Mouse (Mus musculus): Measurements from ENCODE around the gene Fcgr2b. TPM values are rescaled to one million over a fixed set of nuclear protein-coding genes. Genes with fewer than 3 reads are reported as not detected.
"Not testable (repeated sequence)": the region's sequence is repeated elsewhere in the genome, so short reads cannot be mapped to it uniquely, and the experiment has no call there.

The Fcgr2b gene
- polyA plus RNA-seq, 1 experiment = not detected

DNA sequence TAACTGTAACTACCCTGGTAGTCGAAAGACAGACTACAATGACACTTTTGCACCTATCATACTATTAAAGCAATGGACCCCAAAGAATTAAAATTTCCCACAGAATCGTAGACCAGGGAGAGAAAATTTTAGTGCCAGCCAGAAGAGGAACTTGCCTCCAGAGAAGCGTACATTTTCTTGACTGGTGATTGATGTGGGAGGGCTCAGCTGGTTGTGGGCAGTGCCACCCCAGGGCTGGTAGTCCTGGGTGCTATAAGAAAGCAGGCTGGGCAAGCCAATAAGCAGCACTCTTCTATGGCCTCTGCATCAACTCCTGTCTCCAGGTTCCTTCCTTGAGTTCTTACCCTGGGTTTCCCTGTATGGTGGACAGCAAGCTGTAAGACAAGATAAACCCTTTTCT, 8.7 kb upstream of the Fcgr2b start:
- Histone ChIP-seq H3K36me3 (ENCODE audit: control insufficient read depth, insufficient read depth, low read length, poor library complexity, severe bottlenecking) (no peaks in the 10 kb centered on the region), H3K4me1 (ENCODE audit: control insufficient read depth, insufficient read depth, low read length) (no peaks in the 10 kb centered on the region), H3K27me3 (ENCODE audit: control insufficient read depth, insufficient read depth, low read length, poor library complexity, severe bottlenecking) (no peaks in the 10 kb centered on the region; the same call in 1 of the 2 replicates), H3K27ac (ENCODE audit: insufficient read depth, low read length) (no peak overlapping the region), H3K4me3 (ENCODE audit: low read depth, low read length) (no peak overlapping the region), H3K9me3 (replicated peaks; ENCODE audit: control insufficient read depth, insufficient read depth, low read length, poor library complexity, severe bottlenecking) (no peaks in the 10 kb centered on the region), H3K9ac (ENCODE audit: low read depth, poor library complexity, severe bottlenecking) (no peak overlapping the region)
- TF ChIP-seq CTCF (IDR thresholded peaks at IDR 0.05; ENCODE audit: low read depth, low read length) (no peak), POLR2A (IDR thresholded peaks at IDR 0.05; ENCODE audit: insufficient read depth, low read length) (no peak), EP300 (IDR thresholded peaks at IDR 0.05; ENCODE audit: insufficient read depth, low read depth, low read length) (no peak)

- no peak overlapping the region for H3K27ac ChIP-seq (ENCODE audit: insufficient read depth, low read length)
- H3K27me3 ChIP-seq (ENCODE audit: control insufficient read depth, insufficient read depth, low read length, poor library complexity, severe bottlenecking) = no peaks in the 10 kb centered on the region
- no peaks in the 10 kb centered on the region for H3K36me3 ChIP-seq (ENCODE audit: control insufficient read depth, insufficient read depth, low read length, poor library complexity, severe bottlenecking)
- no peak overlapping the region for H3K9ac ChIP-seq (ENCODE audit: low read depth, poor library complexity, severe bottlenecking)
- TF ChIP-seq CTCF (IDR thresholded peaks at IDR 0.05; ENCODE audit: low read depth, low read length) (no peak), POLR2A (IDR thresholded peaks at IDR 0.05; ENCODE audit: insufficient read depth, low read length) (no peak), EP300 (IDR thresholded peaks at IDR 0.05; ENCODE audit: insufficient read depth, low read depth, low read length) (no peak)
- H3K4me1 ChIP-seq (ENCODE audit: control insufficient read depth, insufficient read depth, low read length) = no peaks in the 10 kb centered on the region
- no peaks in the 10 kb centered on the region for H3K9me3 ChIP-seq (replicated peaks; ENCODE audit: control insufficient read depth, insufficient read depth, low read length, poor library complexity, severe bottlenecking)
- no peak overlapping the region for H3K4me3 ChIP-seq (ENCODE audit: low read depth, low read length)
Measured at GRCm38 (mm10) chr1:170983066-170983465, 6.7 kb upstream of the Fcgr2b start.

GRCm38 (mm10) chr1:170982301-170982700, 6.0 kb upstream of the Fcgr2b start:
- H3K9ac ChIP-seq (ENCODE audit: low read depth, poor library complexity, severe bottlenecking) = no peak overlapping the region
- H3K4me3 ChIP-seq (ENCODE audit: low read depth, low read length) = no peak overlapping the region
- no peak for TF ChIP-seq CTCF (IDR thresholded peaks at IDR 0.05; ENCODE audit: low read depth, low read length)
- TF ChIP-seq EP300 (IDR thresholded peaks at IDR 0.05; ENCODE audit: insufficient read depth, low read depth, low read length) = no peak
- no peak for TF ChIP-seq POLR2A (IDR thresholded peaks at IDR 0.05; ENCODE audit: insufficient read depth, low read length)
- H3K9me3 ChIP-seq (replicated peaks; ENCODE audit: control insufficient read depth, insufficient read depth, low read length, poor library complexity, severe bottlenecking) = no peaks in the 10 kb centered on the region
- H3K4me1 ChIP-seq (ENCODE audit: control insufficient read depth, insufficient read depth, low read length) = no peaks in the 10 kb centered on the region
- no peaks in the 10 kb centered on the region for H3K36me3 ChIP-seq (ENCODE audit: control insufficient read depth, insufficient read depth, low read length, poor library complexity, severe bottlenecking)
- H3K27me3 ChIP-seq (ENCODE audit: control insufficient read depth, insufficient read depth, low read length, poor library complexity, severe bottlenecking) = no peaks in the 10 kb centered on the region
- no peak overlapping the region for H3K27ac ChIP-seq (ENCODE audit: insufficient read depth, low read length)

GRCm38 (mm10) chr1:170981679-170982078, 5.3 kb upstream of the Fcgr2b start:
- H3K27me3 ChIP-seq (ENCODE audit: control insufficient read depth, insufficient read depth, low read length, poor library complexity, severe bottlenecking); H3K9me3 ChIP-seq (replicated peaks; ENCODE audit: control insufficient read depth, insufficient read depth, low read length, poor library complexity, severe bottlenecking); H3K36me3 ChIP-seq (ENCODE audit: control insufficient read depth, insufficient read depth, low read length, poor library complexity, severe bottlenecking); H3K9ac ChIP-seq (ENCODE audit: low read depth, poor library complexity, severe bottlenecking); H3K4me1 ChIP-seq (ENCODE audit: control insufficient read depth, insufficient read depth, low read length); H3K4me3 ChIP-seq (ENCODE audit: low read depth, low read length); H3K27ac ChIP-seq (ENCODE audit: insufficient read depth, low read length): not testable (repeated sequence)

- Histone ChIP-seq H3K4me1 (ENCODE audit: control insufficient read depth, insufficient read depth, low read length) (no peaks in the 10 kb centered on the region), H3K27ac (ENCODE audit: insufficient read depth, low read length) (no peak overlapping the region), H3K9me3 (replicated peaks; ENCODE audit: control insufficient read depth, insufficient read depth, low read length, poor library complexity, severe bottlenecking) (no peaks in the 10 kb centered on the region), H3K27me3 (ENCODE audit: control insufficient read depth, insufficient read depth, low read length, poor library complexity, severe bottlenecking) (no peaks in the 10 kb centered on the region), H3K36me3 (ENCODE audit: control insufficient read depth, insufficient read depth, low read length, poor library complexity, severe bottlenecking) (no peaks in the 10 kb centered on the region), H3K9ac (ENCODE audit: low read depth, poor library complexity, severe bottlenecking) (no peak overlapping the region), H3K4me3 (ENCODE audit: low read depth, low read length) (no peak overlapping the region)
- no peak for TF ChIP-seq CTCF (IDR thresholded peaks at IDR 0.05; ENCODE audit: low read depth, low read length)
- no peak for TF ChIP-seq EP300 (IDR thresholded peaks at IDR 0.05; ENCODE audit: insufficient read depth, low read depth, low read length)
- TF ChIP-seq POLR2A (IDR thresholded peaks at IDR 0.05; ENCODE audit: insufficient read depth, low read length) = no peak
Measured at GRCm38 (mm10) chr1:170978601-170979000, 2.3 kb upstream of the Fcgr2b start.

- Histone ChIP-seq H3K9me3 (replicated peaks; ENCODE audit: control insufficient read depth, insufficient read depth, low read length, poor library complexity, severe bottlenecking) (no peaks in the 10 kb centered on the region), H3K9ac (ENCODE audit: low read depth, poor library complexity, severe bottlenecking) (no peak overlapping the region), H3K27ac (ENCODE audit: insufficient read depth, low read length) (no peak overlapping the region), H3K4me1 (ENCODE audit: control insufficient read depth, insufficient read depth, low read length) (no peaks in the 10 kb centered on the region), H3K27me3 (ENCODE audit: control insufficient read depth, insufficient read depth, low read length, poor library complexity, severe bottlenecking) (no peaks in the 10 kb centered on the region), H3K4me3 (ENCODE audit: low read depth, low read length) (no peak overlapping the region), H3K36me3 (ENCODE audit: control insufficient read depth, insufficient read depth, low read length, poor library complexity, severe bottlenecking) (no peaks in the 10 kb centered on the region)
- no peak for TF ChIP-seq POLR2A (IDR thresholded peaks at IDR 0.05; ENCODE audit: insufficient read depth, low read length)
- no peak for TF ChIP-seq EP300 (IDR thresholded peaks at IDR 0.05; ENCODE audit: insufficient read depth, low read depth, low read length)
- no peak for TF ChIP-seq CTCF (IDR thresholded peaks at IDR 0.05; ENCODE audit: low read depth, low read length)
Measured at GRCm38 (mm10) chr1:170975751-170976161, 591 bp downstream of the Fcgr2b start.

- not testable (repeated sequence) for H3K4me3 ChIP-seq (ENCODE audit: low read depth, low read length); H3K9ac ChIP-seq (ENCODE audit: low read depth, poor library complexity, severe bottlenecking); H3K9me3 ChIP-seq (replicated peaks; ENCODE audit: control insufficient read depth, insufficient read depth, low read length, poor library complexity, severe bottlenecking); H3K27ac ChIP-seq (ENCODE audit: insufficient read depth, low read length); H3K36me3 ChIP-seq (ENCODE audit: control insufficient read depth, insufficient read depth, low read length, poor library complexity, severe bottlenecking); H3K27me3 ChIP-seq (ENCODE audit: control insufficient read depth, insufficient read depth, low read length, poor library complexity, severe bottlenecking); H3K4me1 ChIP-seq (ENCODE audit: control insufficient read depth, insufficient read depth, low read length)
Measured at GRCm38 (mm10) chr1:170975350-170975749, 997 bp downstream of the Fcgr2b start.
